Mouse (Mus musculus): ENCODE measurements around the gene Ambp.

The Ambp gene

GRCm38 (mm10) chr4:63118639-63119437 is 35.8 kb downstream of the Ambp start:
- peak; percentile 78 for DNase-seq

GRCm38 (mm10) chr4:63105651-63106050 is 48.9 kb downstream of the Ambp start:
- no peak for DNase-seq

GRCm38 (mm10) chr4:63102025-63102424 is 52.6 kb downstream of the Ambp start:
- DNase-seq, result no peak

GRCm38 (mm10) chr4:63100478-63100877 is 54.1 kb downstream of the Ambp start:
- no peak for DNase-seq

- peak; percentile 11 for DNase-seq
Observed at GRCm38 (mm10) chr4:63097603-63098002, 57.0 kb downstream of the Ambp start.
